Mouse (Mus musculus) urinary bladder, postnatal 4 days (tissue): ENCODE measurements around the gene Frmd5.
"Not testable (repeated sequence)": the region's sequence is repeated elsewhere in the genome, so short reads cannot be mapped to it uniquely, and the experiment has no call there.

Experiments
- DNase-seq, 2 experiments: peaks; one replicate each; pipeline ENCODE4 v3.0.0; 2021 to 2022; ENCODE audit warnings: low spot score in 2 of 2

Gene Frmd5

GRCm38 (mm10) chr2:121505942-121506882 is 300.7 kb downstream of the Frmd5 start, which contains the start of the genes Mfap1a and Wdr76:
Gene Mfap1a (minus strand): TSS chr2:121506665.
Gene Wdr76 (plus strand): TSS chr2:121506723.
- DNase-seq = peak; percentile 71 to 82

GRCm38 (mm10) chr2:121501550-121501949 is 305.3 kb downstream of the Frmd5 start:
- DNase-seq = not testable (repeated sequence)
